Mouse (Mus musculus): ENCODE measurements at regions not wholly inside any gene's neighbourhood (a gene's known extent, or its start where the extent isn't known, plus 50 kb on each side); places are given as distances from the start of the nearest gene placed in this dataset.

DNA sequence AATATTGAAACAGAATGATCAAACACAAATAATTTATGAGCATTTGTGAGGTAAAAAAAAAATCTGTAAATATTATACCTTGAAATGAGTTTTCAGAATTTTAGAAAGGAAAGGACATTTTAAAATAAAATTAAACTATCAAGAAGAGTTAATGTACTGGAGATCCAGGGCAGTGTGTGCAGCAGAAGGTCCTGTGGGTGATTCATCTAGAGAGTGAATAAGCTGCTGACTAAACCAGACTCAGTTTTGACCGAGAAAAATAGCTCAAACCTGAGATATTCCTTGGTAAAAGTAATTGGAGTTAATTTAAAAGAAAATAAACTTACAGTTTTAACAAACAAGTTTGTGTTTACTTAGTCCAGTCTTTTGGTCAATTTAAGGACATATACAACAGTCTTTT lies 1118.6 kb upstream of the Celf2 start:
- DNase-seq (ENCODE audit: low spot score) = no peak

DNA sequence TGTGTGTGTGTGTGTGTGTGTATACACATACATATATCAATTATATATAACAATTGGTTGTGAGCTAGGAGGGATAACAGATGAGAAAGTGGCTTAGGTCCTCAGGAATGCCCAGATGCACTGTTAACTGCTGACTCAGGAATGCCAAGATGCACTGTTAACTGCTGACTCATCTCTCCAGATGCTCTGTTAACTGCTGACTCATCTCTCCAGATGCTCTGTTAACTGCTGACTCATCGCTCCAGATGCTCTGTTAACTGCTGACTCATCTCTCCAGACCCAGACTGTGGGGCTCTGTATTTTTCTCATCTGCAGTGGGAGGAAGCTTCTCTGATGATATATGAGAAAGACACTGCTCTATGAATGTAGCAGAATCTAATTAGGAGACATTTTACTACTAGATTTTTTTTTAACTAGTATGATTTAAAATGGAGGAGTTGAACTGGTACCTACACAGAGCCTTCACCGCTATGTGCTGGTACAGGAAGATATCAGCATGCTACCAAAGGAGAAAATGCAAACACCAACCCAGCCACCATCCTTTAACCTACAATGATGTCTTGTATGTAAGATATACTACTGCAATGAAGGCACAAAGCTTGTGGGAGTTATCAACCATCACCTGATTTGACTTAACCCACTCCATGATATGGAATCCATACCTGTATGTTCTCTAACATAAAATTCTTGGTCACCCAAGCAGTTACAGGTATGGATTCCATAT lies 1119.3 kb upstream of the Celf2 start:
- no peak for DNase-seq (ENCODE audit: low spot score)

DNA sequence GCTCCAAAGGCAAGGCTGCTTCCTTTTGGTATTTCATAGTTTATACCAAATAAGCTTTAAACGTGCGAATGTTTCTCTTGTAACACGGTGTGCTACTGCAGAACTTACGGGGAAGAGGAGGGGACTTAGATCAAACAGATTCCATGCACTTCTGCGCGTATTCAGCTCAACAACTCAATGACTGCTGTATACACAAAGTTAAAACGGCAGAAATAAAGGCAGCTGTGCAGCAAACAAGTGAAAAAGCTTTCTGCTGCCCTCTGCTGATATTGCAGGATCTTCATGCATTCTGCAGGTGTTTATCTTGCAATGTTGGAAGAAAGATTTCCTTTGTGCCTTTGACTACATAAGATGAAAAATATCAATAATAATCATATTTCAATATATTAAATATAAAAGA lies 1128.7 kb upstream of the Celf2 start:
- peak; percentile 37 for DNase-seq (ENCODE audit: low spot score)

DNA sequence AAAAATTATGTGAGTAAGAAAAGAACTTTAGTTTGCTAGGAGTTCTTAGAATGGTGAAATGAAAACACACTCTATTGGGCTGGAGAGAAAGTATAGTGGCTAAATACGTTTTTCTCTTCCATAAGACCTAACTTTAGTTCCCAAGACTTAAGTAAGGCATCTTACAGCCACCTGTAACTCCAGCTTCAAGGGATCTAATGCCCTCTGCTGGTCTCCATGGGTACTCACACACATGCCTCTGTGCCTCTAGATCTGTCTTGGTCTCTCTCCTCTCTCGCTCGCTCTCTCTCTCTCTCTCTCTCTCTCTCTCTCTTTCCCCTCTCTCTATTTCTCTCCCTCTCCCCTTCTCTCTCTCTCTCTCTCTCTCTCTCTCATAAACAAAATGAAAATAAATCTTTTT lies 1129.9 kb upstream of the Celf2 start:
- DNase-seq (ENCODE audit: low spot score) = peak; percentile 68

DNA sequence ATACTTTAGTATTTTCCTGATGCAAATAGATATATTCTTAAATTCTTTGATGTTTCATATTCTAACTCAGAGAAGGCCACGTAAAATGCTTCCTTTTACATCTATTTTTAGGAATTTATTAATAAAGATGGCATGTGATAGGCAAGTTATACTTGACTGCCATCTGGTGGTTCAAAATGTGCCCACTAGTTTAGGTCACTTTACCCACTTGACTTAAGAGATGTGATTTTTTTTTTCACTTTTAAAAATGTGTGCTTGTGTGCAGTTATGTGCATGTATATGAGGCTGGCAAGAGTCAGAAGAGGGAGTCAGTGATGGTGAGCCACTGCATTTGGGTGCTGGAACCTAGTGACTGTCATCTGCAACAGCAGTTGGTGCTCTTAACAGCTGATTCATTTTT lies 1136.1 kb upstream of the Celf2 start:
- DNase-seq (ENCODE audit: low spot score) = peak; percentile 69

DNA sequence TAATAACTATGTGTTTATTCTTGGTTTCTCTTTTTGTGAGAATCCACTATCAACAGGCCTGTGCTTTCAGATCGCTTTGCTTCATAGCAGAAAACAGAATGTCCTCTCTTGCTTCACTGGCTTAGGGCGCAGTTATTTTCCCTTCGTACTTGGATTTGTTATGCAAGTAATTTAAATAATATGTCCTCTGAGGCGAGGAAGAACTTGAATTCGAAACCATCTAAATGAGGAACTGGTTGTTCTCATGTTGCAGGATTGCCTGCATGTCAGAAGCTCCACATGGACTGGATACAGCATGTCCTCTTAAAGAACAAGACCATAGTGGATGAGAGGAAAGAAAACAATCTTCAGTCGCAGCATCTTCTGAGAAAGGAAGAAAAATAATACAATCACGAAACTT lies 1151.2 kb upstream of the Celf2 start:
- no peak for DNase-seq (ENCODE audit: low spot score)

DNA sequence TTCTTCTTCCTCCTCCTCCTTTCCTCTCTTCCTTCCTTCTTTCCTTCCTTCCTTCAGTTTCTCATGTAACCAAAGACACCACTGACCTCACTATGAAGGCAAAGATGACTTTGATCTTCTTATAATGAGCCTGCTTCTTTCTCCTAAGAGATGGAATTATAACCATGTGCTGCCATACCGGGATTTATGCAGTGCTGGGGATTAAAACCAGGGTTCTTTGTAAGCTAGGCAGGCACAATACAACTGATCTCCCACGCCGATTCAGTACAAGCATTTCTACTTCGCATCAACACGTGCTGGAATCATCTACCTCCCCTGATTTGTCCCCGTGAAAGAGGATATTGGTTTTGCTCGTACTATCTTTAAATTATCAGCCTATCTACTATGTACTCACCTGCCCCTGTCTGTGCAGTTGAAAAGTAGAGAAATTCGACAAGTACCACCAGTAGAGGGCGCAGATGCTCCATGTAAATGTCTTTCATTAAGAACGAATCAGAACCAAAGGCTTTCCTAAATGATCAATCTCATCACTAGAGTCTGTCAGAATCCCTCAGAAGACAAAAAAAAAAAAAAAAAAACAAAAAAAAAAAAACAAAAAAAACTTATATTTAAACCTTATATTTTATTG lies 1164.5 kb upstream of the Celf2 start:
- peak; percentile 92 for DNase-seq (ENCODE audit: low spot score)

DNA sequence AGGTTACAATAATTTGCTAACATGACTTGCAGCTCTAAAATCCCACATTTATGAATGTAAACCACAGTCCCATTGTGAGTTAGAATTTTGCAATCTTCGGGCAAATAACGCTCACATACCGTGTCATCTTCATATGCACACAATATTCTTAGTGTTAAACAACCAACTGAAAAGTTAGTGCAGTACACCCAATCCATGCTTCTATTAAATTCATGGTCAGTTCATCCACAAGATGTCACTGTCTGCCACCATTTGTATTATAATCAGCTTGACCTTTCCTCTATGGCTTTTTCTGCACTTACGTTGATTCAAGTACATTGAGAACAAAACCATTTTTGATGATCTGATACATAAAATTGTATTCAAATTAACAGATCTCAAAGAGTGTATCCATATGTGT lies 1166.2 kb upstream of the Celf2 start:
- DNase-seq (ENCODE audit: low spot score) = peak; percentile 69

DNA sequence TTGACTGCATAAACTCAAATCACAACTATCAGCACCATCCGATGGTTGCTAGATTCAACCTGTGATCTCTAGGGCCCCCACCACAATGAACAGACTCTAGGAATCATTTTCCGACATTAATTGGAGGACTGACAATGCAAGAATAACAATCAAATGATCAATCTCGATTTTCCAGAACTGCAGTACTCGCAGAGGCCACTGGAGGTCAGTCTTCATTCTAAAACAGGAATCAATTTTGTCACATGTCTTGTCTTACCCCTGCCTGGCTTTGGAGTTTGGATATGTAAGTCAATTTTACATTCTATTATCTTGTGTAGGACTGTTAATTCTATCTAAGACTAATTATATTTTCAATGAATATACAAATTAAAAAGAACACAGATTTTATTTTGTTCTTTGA lies 1167.2 kb upstream of the Celf2 start:
- peak; percentile 70 for DNase-seq (ENCODE audit: low spot score)

DNA sequence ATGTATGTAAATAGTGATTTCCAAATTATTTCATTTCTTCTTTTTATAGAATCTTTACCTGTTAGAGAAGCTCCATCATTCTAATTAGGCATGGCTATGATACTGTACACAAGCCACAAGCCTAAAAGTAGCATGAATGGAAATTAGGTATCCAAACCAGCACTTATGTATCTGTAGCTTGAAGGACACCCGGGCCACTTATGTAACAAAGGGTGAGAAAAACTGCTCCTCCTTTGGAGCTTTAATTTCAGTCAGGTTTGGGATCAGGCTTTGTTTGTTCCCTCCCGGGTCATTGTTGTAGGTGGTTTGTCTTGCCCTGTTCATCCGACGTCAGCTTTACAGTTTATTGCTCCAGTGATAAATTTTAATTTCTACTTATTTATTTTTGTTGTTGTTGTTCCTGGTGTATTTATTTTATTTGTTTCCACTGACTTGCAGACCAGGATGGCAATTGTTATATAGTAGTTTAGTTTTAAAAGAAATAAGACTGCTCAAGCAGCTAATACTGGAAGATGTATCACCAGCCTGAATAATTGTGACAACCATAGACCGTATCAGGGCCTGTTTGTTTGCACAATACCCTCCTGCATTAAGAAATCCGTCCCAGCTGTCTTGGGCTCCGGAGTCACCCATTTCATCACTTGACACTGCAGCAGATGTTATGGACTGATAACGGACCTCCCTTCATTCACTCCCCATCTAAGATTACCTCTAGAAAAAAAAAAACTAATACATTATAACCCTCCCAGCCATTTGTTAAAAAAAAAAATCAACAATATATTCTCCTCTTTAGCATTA lies 1181.7 kb upstream of the Celf2 start:
- no peak for DNase-seq (ENCODE audit: low spot score)

DNA sequence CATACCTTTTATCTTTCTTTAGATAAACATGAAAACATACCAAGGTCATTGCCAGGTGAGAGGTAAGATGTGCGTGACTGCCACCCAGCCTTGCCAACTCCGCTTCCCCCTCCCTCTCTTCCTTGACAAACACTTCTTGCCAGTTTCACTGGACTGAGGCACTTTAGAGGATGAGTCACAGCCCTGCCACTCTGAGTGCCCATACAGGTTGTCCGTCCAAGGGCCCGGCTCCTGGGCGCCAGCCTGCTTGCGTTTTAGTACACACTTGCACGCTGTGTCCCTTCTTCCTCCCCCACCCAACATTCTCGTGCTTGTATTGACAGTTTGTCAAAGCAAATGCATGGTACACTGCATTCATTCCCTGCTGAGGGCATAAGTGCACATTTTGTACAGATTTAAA lies 1151.7 kb upstream of the 4930412O13Rik start:
- no peak for DNase-seq (ENCODE audit: low spot score)

DNA sequence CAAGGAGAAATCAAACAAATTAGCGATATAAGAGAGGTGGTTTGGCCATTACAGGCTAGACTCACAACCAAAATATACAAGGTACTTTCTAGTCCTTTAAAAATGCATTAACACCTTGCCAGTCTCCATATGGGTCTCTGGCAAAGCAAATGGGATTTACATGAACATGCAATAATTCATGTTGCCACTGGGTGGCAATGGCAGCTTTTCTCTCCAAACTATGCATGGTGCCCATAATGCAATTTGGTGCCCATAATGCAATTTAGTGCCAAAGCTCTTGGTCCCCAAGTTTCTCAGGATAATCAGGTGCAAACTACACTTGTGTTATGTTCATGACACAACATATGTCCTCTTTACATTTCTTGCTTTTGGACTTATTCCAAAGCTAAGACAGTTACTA lies 1126.9 kb upstream of the 4930412O13Rik start:
- DNase-seq (ENCODE audit: low spot score) = peak; percentile 77

DNA sequence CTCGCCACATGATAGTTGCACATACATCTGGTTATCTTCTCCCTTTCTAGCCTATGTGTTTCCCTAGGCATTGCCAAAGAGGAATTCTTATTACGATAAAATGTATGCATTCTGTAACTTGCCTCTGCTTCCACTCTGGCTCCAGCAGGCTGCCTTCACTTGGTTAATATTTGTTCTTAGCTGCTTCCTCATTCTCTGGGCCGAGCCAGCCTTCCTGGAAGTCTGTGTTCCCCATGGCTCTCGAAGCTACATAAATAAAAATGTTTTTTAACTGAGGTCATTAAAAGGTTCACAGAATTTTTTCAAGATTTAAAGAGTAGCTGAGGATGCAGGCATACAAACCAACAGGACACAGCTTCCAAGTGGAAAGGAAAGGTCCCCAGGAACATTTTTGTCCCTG lies 1124.5 kb upstream of the 4930412O13Rik start:
- DNase-seq (ENCODE audit: low spot score) = no peak

DNA sequence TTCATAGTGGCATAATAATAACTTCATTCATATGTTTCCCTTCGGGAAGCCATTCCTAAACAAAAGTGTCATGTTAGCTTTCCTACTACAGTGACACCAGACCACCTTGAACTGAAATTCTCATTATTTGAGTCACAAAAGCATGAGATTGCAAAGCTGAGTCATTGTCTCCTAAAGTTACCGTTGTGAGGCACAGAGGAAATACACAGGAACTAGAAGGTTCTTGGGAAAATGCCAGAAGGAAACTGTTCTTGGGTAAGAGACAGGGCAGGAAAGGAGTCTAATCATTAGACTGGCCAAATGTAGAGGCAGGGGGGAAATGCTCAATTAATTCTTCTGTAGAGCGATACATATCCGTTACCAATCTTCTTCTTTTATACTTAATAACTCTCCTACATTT lies 1110.4 kb upstream of the 4930412O13Rik start:
- no peak for DNase-seq (ENCODE audit: low spot score)

DNA sequence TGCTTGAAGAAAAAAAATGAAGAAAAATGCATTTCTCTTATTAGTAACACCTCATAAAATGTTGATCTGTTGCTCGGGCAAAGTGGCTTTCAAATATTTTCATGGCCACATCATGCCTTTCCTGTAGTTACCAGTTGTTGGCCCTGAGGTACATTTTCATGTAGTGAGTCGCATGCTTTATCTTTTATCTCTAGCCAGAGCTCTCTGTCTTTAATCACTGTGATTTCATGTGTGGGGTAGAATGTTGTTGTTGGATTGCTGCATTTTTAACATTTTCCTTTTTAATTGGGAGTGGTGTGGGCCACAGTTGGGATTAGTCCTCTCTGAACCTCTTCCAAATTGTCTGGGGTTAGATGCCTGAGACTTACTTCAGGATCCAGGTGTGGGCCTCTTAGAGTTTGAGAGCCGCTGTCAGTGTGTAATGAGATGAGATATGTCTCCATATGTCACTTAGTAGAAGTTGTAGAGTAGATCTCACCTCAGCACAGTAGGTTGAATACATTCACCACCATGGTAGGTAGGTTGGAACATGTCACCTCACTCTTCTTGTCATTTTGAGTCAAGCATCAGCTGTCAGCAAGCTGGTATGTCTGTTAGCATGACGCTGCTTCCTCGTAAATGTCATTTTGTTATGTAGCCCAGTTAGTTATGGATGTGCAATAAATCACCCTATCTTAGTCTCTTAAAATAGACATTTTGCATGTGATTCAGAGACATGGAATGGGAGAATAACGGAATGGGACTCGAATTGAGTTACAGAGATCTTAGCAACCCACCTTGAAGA lies 1099.7 kb upstream of the 4930412O13Rik start:
- no peak for DNase-seq (ENCODE audit: low spot score)

DNA sequence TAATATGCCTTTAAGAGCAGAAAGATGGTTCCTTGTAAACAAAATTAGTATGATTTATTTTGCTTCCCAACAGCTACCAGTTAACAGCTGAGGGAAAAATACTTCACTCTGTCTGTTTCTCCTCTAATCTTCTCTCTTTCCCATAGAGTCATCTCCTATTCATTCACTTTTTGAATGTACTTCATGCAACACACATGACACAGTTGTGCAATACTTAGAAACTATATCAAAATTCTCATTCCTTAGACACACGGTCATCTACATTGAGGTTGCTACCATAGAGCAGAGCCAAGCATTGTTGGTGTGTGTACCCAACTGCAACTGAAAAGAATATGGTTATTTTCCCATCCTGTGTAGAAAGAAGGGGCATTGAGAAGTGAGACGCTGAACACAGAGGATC lies 1098.8 kb upstream of the 4930412O13Rik start:
- DNase-seq (ENCODE audit: low spot score) = no peak

DNA sequence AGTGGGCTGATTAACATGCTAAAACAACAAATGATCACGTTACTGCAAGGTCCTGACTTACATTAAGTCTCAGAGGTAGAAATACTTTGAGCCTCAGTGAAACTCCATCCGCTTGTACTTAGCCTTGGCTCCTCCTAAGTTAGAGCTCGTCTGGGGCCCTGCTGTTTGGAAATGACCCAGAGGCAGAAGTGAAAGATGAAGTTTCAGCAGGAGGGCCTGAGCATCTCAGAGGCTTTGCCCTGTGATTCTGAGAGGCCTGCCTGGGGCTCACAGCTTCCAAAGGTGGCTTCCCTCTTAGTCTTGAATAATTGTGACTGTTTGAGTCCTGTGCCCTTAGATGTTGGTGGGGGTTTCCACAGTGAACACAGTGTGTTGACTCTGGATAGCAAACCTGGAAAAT lies 1079.0 kb upstream of the 4930412O13Rik start:
- DNase-seq (ENCODE audit: low spot score) = no peak

DNA sequence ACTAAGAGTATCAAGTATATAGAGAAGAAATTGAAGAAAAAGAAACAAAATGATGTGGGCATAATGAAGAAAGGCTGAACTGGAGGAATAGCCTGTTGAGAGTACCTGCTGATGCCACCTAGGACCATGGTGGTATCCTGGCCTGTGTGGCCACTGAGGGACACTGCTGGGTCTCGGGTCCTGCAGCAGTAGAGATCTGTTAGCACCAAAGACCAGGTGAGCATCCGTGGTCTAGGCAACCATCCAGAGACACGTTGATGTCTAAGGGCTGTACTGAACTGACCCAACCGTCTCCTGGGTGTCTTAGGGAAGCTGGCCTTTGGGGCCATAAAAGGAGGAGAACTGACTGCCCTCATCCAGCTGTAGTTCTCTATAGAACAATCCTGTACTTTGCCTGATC lies 1071.4 kb upstream of the 4930412O13Rik start:
- no peak for DNase-seq (ENCODE audit: low spot score)

DNA sequence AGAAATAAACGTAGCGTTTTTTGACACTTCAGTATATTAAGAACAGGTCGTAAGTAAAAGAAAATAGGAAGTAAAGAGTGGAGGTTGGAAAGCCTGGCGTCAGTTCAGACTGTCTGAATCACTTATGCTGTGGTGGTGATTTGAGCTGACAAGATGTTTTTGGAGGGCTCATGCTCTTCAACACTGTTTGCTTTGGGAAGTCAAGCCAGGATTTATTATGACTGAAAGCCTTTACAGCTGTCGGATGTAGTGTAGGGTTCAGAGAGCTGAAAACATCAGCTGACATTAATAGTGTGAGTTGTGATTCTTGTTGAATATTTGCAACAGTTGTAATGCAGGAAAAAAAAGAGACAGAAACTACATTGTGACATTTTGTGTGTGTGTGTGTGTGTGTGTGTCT lies 1062.9 kb upstream of the 4930412O13Rik start:
- peak; percentile 2 for DNase-seq (ENCODE audit: low spot score)

DNA sequence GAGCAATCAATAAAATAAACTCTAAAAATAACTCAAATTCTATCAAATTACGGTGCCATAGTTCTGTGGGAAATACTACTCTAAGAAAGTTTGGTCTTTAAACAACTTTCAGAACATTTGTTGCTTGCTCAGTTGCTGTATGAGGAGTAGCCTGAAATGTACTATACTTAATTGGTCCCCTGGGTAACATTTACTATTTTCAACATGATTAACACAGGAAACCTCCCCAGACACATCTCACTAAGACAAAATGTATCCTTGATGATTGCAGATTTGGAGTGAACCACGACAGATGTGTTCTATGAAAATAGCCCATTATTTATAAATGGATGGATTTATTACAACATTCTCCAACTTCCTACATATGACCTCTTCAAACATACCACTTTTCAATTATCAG lies 1055.6 kb upstream of the 4930412O13Rik start:
- no peak for DNase-seq (ENCODE audit: low spot score)

All from retina, embryonic 14.5 days (tissue).